Mouse (Mus musculus) heart, adult 2 months (tissue): Measurements from ENCODE around the gene Ppp1r12b.

Experiments used
- CTCF ChIP-seq: fragments of 200-600 bp; IDR thresholded peaks from 2 replicates; pipeline ENCODE4 v1.8.1; 2022; ENCODE audit warnings: antibody characterized with exemption, mild to moderate bottlenecking, moderate library complexity
- EP300 ChIP-seq: fragments of 200-500 bp; IDR thresholded peaks from 2 replicates; pipeline ENCODE4 v1.6.1; 2011; ENCODE audit warnings: low read depth, low read length, control low read depth; ENCODE audit not compliant: insufficient read depth

DNA sequence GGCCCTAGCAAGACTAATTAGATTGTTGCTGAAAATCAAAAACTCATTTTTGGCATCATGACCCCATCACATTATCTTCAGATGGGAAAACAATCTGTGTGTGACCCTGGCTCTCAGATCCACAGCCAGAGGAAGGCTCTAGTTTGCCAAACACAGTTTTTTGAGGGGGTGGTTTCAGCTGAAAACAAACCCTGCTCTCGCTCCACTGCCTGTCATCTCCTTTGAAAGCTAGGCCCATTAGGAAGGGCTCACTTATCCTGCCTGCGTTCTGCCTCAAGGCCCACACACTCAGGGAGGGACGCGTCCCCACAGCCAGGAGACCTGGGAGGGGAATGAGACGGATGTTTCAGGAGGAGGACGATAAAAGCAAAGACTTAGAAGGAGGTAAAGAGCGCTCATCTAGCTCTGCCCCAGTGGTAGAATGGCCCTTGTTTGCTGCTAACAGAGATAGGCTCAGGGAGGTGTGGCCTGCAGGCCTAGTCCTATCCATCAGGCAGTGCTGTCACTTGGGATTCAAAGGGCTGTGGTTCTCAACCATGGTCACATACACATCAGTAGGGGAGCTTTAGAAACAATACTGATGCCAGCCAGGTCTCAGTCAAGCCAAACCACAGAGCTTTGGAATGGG, 190.8 kb downstream of the Ppp1r12b start:
- TF ChIP-seq CTCF (no peak), EP300 (no peak)
